Mouse (Mus musculus) stomach, embryonic 16.5 days (tissue): ENCODE measurements at regions not wholly inside any gene's neighbourhood (a gene's known extent, or its start where the extent isn't known, plus 50 kb on each side); places are given as distances from the start of the nearest gene placed in this dataset.

Experiments
- ATAC-seq: fragments of 200-750 bp; cut with Nextera tagmentation; 2 replicates; pipeline ENCODE4 v1.8.0; 2017; ENCODE audit warnings: moderate number of reproducible peaks, moderate TSS enrichment; ENCODE audit not compliant: insufficient read depth, low FRiP score
- H3K27ac ChIP-seq: fragments of 300-500 bp; sonication (generic); 2 replicates; pipeline ENCODE4 v1.5.1; 2014; ENCODE audit warnings: low read length
- H3K27me3 ChIP-seq: fragments of 300-500 bp; sonication (generic); 2 replicates; pipeline ENCODE4 v1.6.1; 2014; ENCODE audit warnings: low read length, control low read depth, mixed read lengths; ENCODE audit not compliant: control insufficient read depth, insufficient read depth
- H3K36me3 ChIP-seq: fragments of 300-500 bp; sonication (generic); 2 replicates; pipeline ENCODE4 v1.6.1; 2014; ENCODE audit warnings: low read length; ENCODE audit not compliant: control insufficient read depth, insufficient read depth
- H3K4me1 ChIP-seq: fragments of 300-500 bp; sonication (generic); 2 replicates; pipeline ENCODE4 v1.6.1; 2014; ENCODE audit warnings: low read length, control low read depth, mixed read lengths; ENCODE audit not compliant: control insufficient read depth, insufficient read depth
- H3K4me2 ChIP-seq: fragments of 300-500 bp; sonication (generic); 2 replicates; pipeline ENCODE4 v1.6.1; 2014; ENCODE audit warnings: low read depth, low read length, mixed read lengths
- H3K4me3 ChIP-seq: fragments of 300-500 bp; sonication (generic); replicated peaks from 2 replicates; pipeline ENCODE4 v1.5.1; 2014; ENCODE audit warnings: mild to moderate bottlenecking, low read length
- H3K9ac ChIP-seq: fragments of 300-500 bp; sonication (generic); 2 replicates; pipeline ENCODE4 v1.6.1; 2014; ENCODE audit warnings: low read length
- H3K9me3 ChIP-seq: fragments of 300-500 bp; sonication (generic); replicated peaks from 2 replicates; pipeline ENCODE4 v1.6.1; 2016; ENCODE audit warnings: low read length, control low read depth; ENCODE audit not compliant: control insufficient read depth
- WGBS: fragments of 180-500 bp; shearing (Covaris S2); extraction: QIAGEN DNeasy Blood & Tissue Kit; methylation state at CpG from one replicate; pipeline ENCODE4 v1.1.7; 2014; 5-methylcytosine and 5-hydroxymethylcytosine counted together

- no peak overlapping the region for H3K4me2 ChIP-seq
- ATAC-seq: no peak
- no peak overlapping the region for H3K9ac ChIP-seq
- 81% methylated on average over 14 of the region's 14 CpGs for WGBS
- no peaks in the 10 kb centered on the region for H3K27me3 ChIP-seq
- peaks cover 9% of the 10 kb centered on the region for H3K4me1 ChIP-seq
- H3K4me3 ChIP-seq: no peak overlapping the region
- no peaks in the 10 kb centered on the region for H3K36me3 ChIP-seq
- no peaks in the 10 kb centered on the region for H3K9me3 ChIP-seq
- no peak overlapping the region for H3K27ac ChIP-seq
Observed at GRCm38 (mm10) chr13:55991216-55991615, 144.9 kb downstream of the H2afy start.

- no peak overlapping the region for H3K9ac ChIP-seq
- peaks cover 16% of the 10 kb centered on the region for H3K4me1 ChIP-seq
- ATAC-seq: no peak
- WGBS: 79% methylated on average over 6 of the region's 6 CpGs
- no peaks in the 10 kb centered on the region for H3K9me3 ChIP-seq
- no peaks in the 10 kb centered on the region for H3K36me3 ChIP-seq
- no peak overlapping the region for H3K4me2 ChIP-seq
- no peaks in the 10 kb centered on the region for H3K27me3 ChIP-seq
- no peak overlapping the region for H3K4me3 ChIP-seq
- no peak overlapping the region for H3K27ac ChIP-seq
Observed at GRCm38 (mm10) chr13:55990186-55990585, 146.0 kb downstream of the H2afy start.

- H3K36me3 ChIP-seq: no peaks in the 10 kb centered on the region
- 24% methylated on average over 7 of the region's 7 CpGs for whole genome bisulfite sequencing
- H3K27ac ChIP-seq: no peak overlapping the region
- no peak overlapping the region for H3K4me2 ChIP-seq
- no peak overlapping the region for H3K9ac ChIP-seq
- ATAC-seq: no peak
- no peaks in the 10 kb centered on the region for H3K9me3 ChIP-seq
- H3K4me3 ChIP-seq: no peak overlapping the region
- peaks cover 24% of the 10 kb centered on the region for H3K4me1 ChIP-seq
- no peaks in the 10 kb centered on the region for H3K27me3 ChIP-seq
Observed at GRCm38 (mm10) chr13:55989401-55989800, 146.8 kb downstream of the H2afy start.

- Histone ChIP-seq H3K4me3 (no peak overlapping the region), H3K9me3 (no peaks in the 10 kb centered on the region), H3K9ac (0 out of 2 replicates have a peak overlapping the region, but pooled peaks have one; percentile 3), H3K27me3 (no peaks in the 10 kb centered on the region), H3K27ac (peak overlapping the region; percentile 65), H3K4me1 (peaks cover 43% of the 10 kb centered on the region), H3K36me3 (no peaks in the 10 kb centered on the region), H3K4me2 (no peak overlapping the region; the same call in 1 of the 2 replicates)
- no peak for ATAC-seq
- 22% methylated on average over 10 of the region's 10 CpGs for WGBS
Observed at GRCm38 (mm10) chr13:55985396-55985795, 149.4 kb upstream of the Pitx1 start.

GRCm38 (mm10) chr13:55984772-55985171, 148.8 kb upstream of the Pitx1 start:
- H3K9ac ChIP-seq: no peak overlapping the region
- no peaks in the 10 kb centered on the region for H3K36me3 ChIP-seq
- peak overlapping the region; percentile 65 for H3K27ac ChIP-seq
- H3K4me2 ChIP-seq: no peak overlapping the region
- no peaks in the 10 kb centered on the region for H3K9me3 ChIP-seq
- no peaks in the 10 kb centered on the region for H3K27me3 ChIP-seq
- peaks cover 44% of the 10 kb centered on the region for H3K4me1 ChIP-seq
- 0 out of 2 replicates have a peak, but pooled peaks have one; percentile 28 for ATAC-seq
- no peak overlapping the region for H3K4me3 ChIP-seq
- 35% methylated on average over 6 of the region's 6 CpGs for WGBS

GRCm38 (mm10) chr13:55983851-55984250, 147.9 kb upstream of the Pitx1 start:
- Histone ChIP-seq H3K27ac (no peak overlapping the region), H3K4me3 (no peak overlapping the region), H3K9me3 (no peaks in the 10 kb centered on the region), H3K4me2 (no peak overlapping the region), H3K36me3 (no peaks in the 10 kb centered on the region), H3K9ac (no peak overlapping the region), H3K4me1 (peaks cover 41% of the 10 kb centered on the region), H3K27me3 (no peaks in the 10 kb centered on the region)
- ATAC-seq: no peak
- WGBS: 63% methylated on average over 9 of the region's 9 CpGs

- H3K36me3 ChIP-seq: no peaks in the 10 kb centered on the region
- H3K4me3 ChIP-seq: no peak overlapping the region
- ATAC-seq: no peak
- no peaks in the 10 kb centered on the region for H3K27me3 ChIP-seq
- H3K9ac ChIP-seq: 0 out of 2 replicates have a peak overlapping the region, but pooled peaks have one; percentile 5
- no peaks in the 10 kb centered on the region for H3K9me3 ChIP-seq
- H3K4me1 ChIP-seq: peaks cover 56% of the 10 kb centered on the region
- no peak overlapping the region for H3K4me2 ChIP-seq
- 43% methylated on average over 6 of the region's 6 CpGs for WGBS
- H3K27ac ChIP-seq: peak overlapping the region; percentile 47; the same call in 1 of the 2 replicates
Observed at GRCm38 (mm10) chr13:55981041-55981440, 145.0 kb upstream of the Pitx1 start.

- no peak for ATAC-seq
- H3K9ac ChIP-seq: no peak overlapping the region
- no peak overlapping the region for H3K4me3 ChIP-seq
- no peak overlapping the region for H3K4me2 ChIP-seq
- H3K9me3 ChIP-seq: no peaks in the 10 kb centered on the region
- no peaks in the 10 kb centered on the region for H3K27me3 ChIP-seq
- H3K36me3 ChIP-seq: no peaks in the 10 kb centered on the region
- 46% methylated on average over 3 of the region's 3 CpGs for WGBS
- peaks cover 50% of the 10 kb centered on the region for H3K4me1 ChIP-seq
- peak overlapping the region; percentile 97 for H3K27ac ChIP-seq
Observed at GRCm38 (mm10) chr13:55977902-55978301, 141.9 kb upstream of the Pitx1 start.

- no peak overlapping the region for H3K4me3 ChIP-seq
- H3K4me1 ChIP-seq: peaks cover 43% of the 10 kb centered on the region
- WGBS: 9% methylated on average over 10 of the region's 10 CpGs
- H3K4me2 ChIP-seq: peak overlapping the region; percentile 30; the same call in 1 of the 2 replicates
- ATAC-seq: peak; percentile 87
- no peaks in the 10 kb centered on the region for H3K9me3 ChIP-seq
- no peaks in the 10 kb centered on the region for H3K36me3 ChIP-seq
- H3K27ac ChIP-seq: peak overlapping the region; percentile 97
- H3K27me3 ChIP-seq: no peaks in the 10 kb centered on the region
- peak overlapping the region; percentile 53 for H3K9ac ChIP-seq
Observed at GRCm38 (mm10) chr13:55976911-55977381, 141.0 kb upstream of the Pitx1 start.
